Mouse (Mus musculus): ENCODE results near the gene 9530068E07Rik. TPM values are rescaled to one million over a fixed set of nuclear protein-coding genes. Genes with fewer than 3 reads are reported as not detected.

Gene 9530068E07Rik
- polyA plus RNA-seq, 2 experiments = 174 to 202 TPM

GRCm38 (mm10) chr11:52433076-52433796 is 37.0 kb downstream of the 9530068E07Rik start:
- Histone ChIP-seq H3K4me2 (replicated peaks; ENCODE audit: low read depth, low read length, severe bottlenecking) (no peak overlapping the region), H3K4me1 (ENCODE audit: control insufficient read depth, insufficient read depth, low read length) (0 out of 2 replicates have a peak, but pooled peaks cover 2% of the 10 kb centered on the region), H3K27ac (replicated peaks; ENCODE audit: low read depth, low read length) (no peak overlapping the region), H3K4me3 (replicated peaks; ENCODE audit: low read length) (no peak overlapping the region), H3K36me3 (ENCODE audit: control insufficient read depth, insufficient read depth, low read length) (no peaks in the 10 kb centered on the region), H3K27me3 (ENCODE audit: control insufficient read depth, insufficient read depth, low read length) (no peaks in the 10 kb centered on the region), H3K9ac (ENCODE audit: low read depth, low read length, severe bottlenecking) (no peak overlapping the region), H3K9me3 (ENCODE audit: control insufficient read depth, low read length) (no peaks in the 10 kb centered on the region)
- 70% methylated on average over 8 of the region's 8 CpGs for WGBS
- TF ChIP-seq POLR2A (IDR thresholded peaks at IDR 0.05; ENCODE audit: borderline replicate concordance, extremely low read depth, insufficient read depth, insufficient read length) = no peak
- no peak for ATAC-seq (ENCODE audit: low FRiP score, low read depth)
- peak; percentile 51 for DNase-seq (ENCODE audit: low spot score)

DNA sequence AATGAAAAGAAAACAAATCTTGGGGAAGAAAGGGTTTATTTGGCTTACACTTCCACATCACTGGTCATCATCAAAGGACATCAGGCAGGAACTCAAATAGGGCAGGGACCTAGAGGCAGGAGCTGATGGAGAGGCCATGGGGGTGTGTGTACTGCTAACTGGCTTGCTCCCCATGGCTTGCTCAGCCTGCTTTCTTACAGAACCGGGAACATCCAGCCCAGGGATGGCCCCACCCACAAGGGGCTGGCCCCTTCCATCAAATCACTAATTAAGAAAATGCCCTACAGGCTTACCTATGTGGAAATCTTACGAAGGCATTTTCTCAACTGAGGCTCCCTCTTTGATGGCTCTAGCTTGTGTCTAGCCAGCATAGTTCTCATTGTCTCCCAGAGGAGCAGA is 37.6 kb downstream of the 9530068E07Rik start:
- WGBS = 34% methylated on average over 2 of the region's 2 CpGs
- no peak for TF ChIP-seq POLR2A (IDR thresholded peaks at IDR 0.05; ENCODE audit: borderline replicate concordance, extremely low read depth, insufficient read depth, insufficient read length)
- no peak overlapping the region for H3K4me3 ChIP-seq (replicated peaks; ENCODE audit: low read length)
- H3K9ac ChIP-seq (ENCODE audit: low read depth, low read length, severe bottlenecking) = no peak overlapping the region
- no peak overlapping the region for H3K27ac ChIP-seq (replicated peaks; ENCODE audit: low read depth, low read length)
- H3K27me3 ChIP-seq (ENCODE audit: control insufficient read depth, insufficient read depth, low read length) = no peaks in the 10 kb centered on the region
- no peak for ATAC-seq (ENCODE audit: low FRiP score, low read depth)
- 0 out of 2 replicates have a peak, but pooled peaks cover 2% of the 10 kb centered on the region for H3K4me1 ChIP-seq (ENCODE audit: control insufficient read depth, insufficient read depth, low read length)
- H3K9me3 ChIP-seq (ENCODE audit: control insufficient read depth, low read length) = no peaks in the 10 kb centered on the region
- no peaks in the 10 kb centered on the region for H3K36me3 ChIP-seq (ENCODE audit: control insufficient read depth, insufficient read depth, low read length)
- no peak overlapping the region for H3K4me2 ChIP-seq (replicated peaks; ENCODE audit: low read depth, low read length, severe bottlenecking)
- DNase-seq (ENCODE audit: low spot score) = no peak

DNA sequence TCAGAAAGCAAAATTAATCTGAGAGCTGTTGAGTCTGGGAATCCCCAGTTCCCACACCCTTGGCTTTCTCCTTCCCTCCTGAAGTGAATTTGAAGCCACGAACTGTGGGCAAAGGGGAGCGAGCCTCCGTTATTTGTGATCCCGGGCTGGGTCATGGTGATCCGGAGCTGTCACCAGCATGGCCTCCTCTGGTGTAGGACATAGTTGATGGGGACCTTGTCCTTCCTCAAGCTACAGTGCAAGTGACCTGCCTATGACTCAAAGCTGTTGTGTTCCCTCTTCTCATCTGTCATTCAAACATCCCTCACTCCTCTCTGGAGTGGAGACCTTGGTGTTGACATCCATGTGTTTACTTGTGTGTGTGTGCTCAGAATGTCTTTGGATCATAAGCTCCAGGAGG is 39.2 kb downstream of the 9530068E07Rik start:
- DNase-seq (ENCODE audit: low spot score) = no peak
- no peak overlapping the region for H3K27ac ChIP-seq (replicated peaks; ENCODE audit: low read depth, low read length)

DNA sequence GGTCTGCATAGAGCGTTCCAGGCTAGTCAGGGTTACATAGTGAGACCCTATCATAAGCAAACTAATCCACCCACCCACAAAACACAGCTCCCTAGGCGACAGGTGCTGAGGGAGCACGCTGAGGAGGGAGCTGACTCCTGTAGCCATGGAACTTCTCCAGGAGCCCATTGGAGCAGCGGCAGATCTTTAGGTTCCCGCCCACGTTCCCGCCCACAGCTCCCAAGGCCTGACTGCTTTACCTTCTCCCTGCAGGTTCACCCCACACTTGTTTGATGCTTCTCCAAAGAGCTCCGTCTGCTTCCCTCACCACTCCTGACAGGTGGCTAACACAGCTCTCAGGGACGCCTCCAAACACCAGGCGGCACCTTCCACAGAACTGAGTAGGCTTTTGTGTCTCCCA is 40.9 kb downstream of the 9530068E07Rik start:
- no peak overlapping the region for H3K9ac ChIP-seq (ENCODE audit: low read depth, low read length, severe bottlenecking)
- H3K36me3 ChIP-seq (ENCODE audit: control insufficient read depth, insufficient read depth, low read length) = no peaks in the 10 kb centered on the region
- 0 out of 2 replicates have a peak overlapping the region, but pooled peaks have one; percentile 16 for H3K4me2 ChIP-seq (replicated peaks; ENCODE audit: low read depth, low read length, severe bottlenecking)
- no peak overlapping the region for H3K27ac ChIP-seq (replicated peaks; ENCODE audit: low read depth, low read length)
- 0 out of 2 replicates have a peak, but pooled peaks cover 2% of the 10 kb centered on the region for H3K4me1 ChIP-seq (ENCODE audit: control insufficient read depth, insufficient read depth, low read length)
- DNase-seq (ENCODE audit: low spot score) (no peak), ATAC-seq (ENCODE audit: low FRiP score, low read depth) (no peak)
- 24% methylated on average over 10 of the region's 10 CpGs for WGBS
- H3K4me3 ChIP-seq (replicated peaks; ENCODE audit: low read length) = no peak overlapping the region
- no peaks in the 10 kb centered on the region for H3K27me3 ChIP-seq (ENCODE audit: control insufficient read depth, insufficient read depth, low read length)
- H3K9me3 ChIP-seq (ENCODE audit: control insufficient read depth, low read length) = no peaks in the 10 kb centered on the region
- TF ChIP-seq POLR2A (IDR thresholded peaks at IDR 0.05; ENCODE audit: borderline replicate concordance, extremely low read depth, insufficient read depth, insufficient read length) = no peak

More for the DNA sequence above, 39.2 kb downstream of the 9530068E07Rik start:
- Histone ChIP-seq H3K9ac (ENCODE audit: low read depth, low read length, severe bottlenecking) (no peak overlapping the region), H3K9me3 (ENCODE audit: control insufficient read depth, low read length) (no peaks in the 10 kb centered on the region), H3K4me2 (replicated peaks; ENCODE audit: low read depth, low read length, severe bottlenecking) (no peak overlapping the region), H3K36me3 (ENCODE audit: control insufficient read depth, insufficient read depth, low read length) (no peaks in the 10 kb centered on the region), H3K27me3 (ENCODE audit: control insufficient read depth, insufficient read depth, low read length) (no peaks in the 10 kb centered on the region), H3K4me3 (replicated peaks; ENCODE audit: low read length) (no peak overlapping the region), H3K4me1 (ENCODE audit: control insufficient read depth, insufficient read depth, low read length) (0 out of 2 replicates have a peak, but pooled peaks cover 2% of the 10 kb centered on the region)
- no peak for ATAC-seq (ENCODE audit: low FRiP score, low read depth)
- TF ChIP-seq POLR2A (IDR thresholded peaks at IDR 0.05; ENCODE audit: borderline replicate concordance, extremely low read depth, insufficient read depth, insufficient read length) = no peak
- 87% methylated on average over 5 of the region's 5 CpGs for WGBS

- no peak overlapping the region for H3K4me3 ChIP-seq (replicated peaks; ENCODE audit: low read length)
- H3K9me3 ChIP-seq (ENCODE audit: control insufficient read depth, low read length) = no peaks in the 10 kb centered on the region
- H3K4me2 ChIP-seq (replicated peaks; ENCODE audit: low read depth, low read length, severe bottlenecking) = no peak overlapping the region
- 86% methylated on average over 2 of the region's 2 CpGs for WGBS
- H3K27me3 ChIP-seq (ENCODE audit: control insufficient read depth, insufficient read depth, low read length) = no peaks in the 10 kb centered on the region
- 0 out of 2 replicates have a peak, but pooled peaks cover 2% of the 10 kb centered on the region for H3K4me1 ChIP-seq (ENCODE audit: control insufficient read depth, insufficient read depth, low read length)
- no peak overlapping the region for H3K9ac ChIP-seq (ENCODE audit: low read depth, low read length, severe bottlenecking)
- no peak for TF ChIP-seq POLR2A (IDR thresholded peaks at IDR 0.05; ENCODE audit: borderline replicate concordance, extremely low read depth, insufficient read depth, insufficient read length)
- no peak for DNase-seq (ENCODE audit: low spot score)
- H3K27ac ChIP-seq (replicated peaks; ENCODE audit: low read depth, low read length) = no peak overlapping the region
- no peak for ATAC-seq (ENCODE audit: low FRiP score, low read depth)
- no peaks in the 10 kb centered on the region for H3K36me3 ChIP-seq (ENCODE audit: control insufficient read depth, insufficient read depth, low read length)
Measured at GRCm38 (mm10) chr11:52441096-52441495, 44.9 kb downstream of the 9530068E07Rik start.
